Mouse (Mus musculus) intestine, postnatal 0 days (tissue): ENCODE results near the gene Fgf2. TPM values are rescaled to one million over a fixed set of nuclear protein-coding genes. Genes with fewer than 3 reads are reported as not detected.

Source experiments
- ATAC-seq: fragments of 200-750 bp; cut with Nextera tagmentation; 2 replicates; pipeline ENCODE4 v1.8.0; 2017; ENCODE audit warnings: mild to moderate bottlenecking, moderate TSS enrichment, moderate library complexity
- H3K27ac ChIP-seq: fragments of 300-500 bp; sonication (generic); 2 replicates; pipeline ENCODE4 v1.5.1; 2014; ENCODE audit warnings: mild to moderate bottlenecking, low read depth, low read length, moderate library complexity
- H3K27me3 ChIP-seq: fragments of 300-500 bp; sonication (generic); replicated peaks from 2 replicates; pipeline ENCODE4 v1.6.1; 2014; ENCODE audit warnings: low read length, mixed read lengths; ENCODE audit not compliant: control insufficient read depth, insufficient read depth
- H3K36me3 ChIP-seq: fragments of 300-500 bp; sonication (generic); 2 replicates; pipeline ENCODE4 v1.6.1; 2014; ENCODE audit warnings: mild to moderate bottlenecking, moderate library complexity; ENCODE audit not compliant: control insufficient read depth, insufficient read depth
- H3K4me1 ChIP-seq: fragments of 300-500 bp; sonication (generic); replicated peaks from 2 replicates; pipeline ENCODE4 v1.6.1; 2014; ENCODE audit warnings: antibody characterized with exemption, low read length, mixed read lengths; ENCODE audit not compliant: control insufficient read depth, insufficient read depth
- H3K4me2 ChIP-seq: fragments of 300-500 bp; sonication (generic); replicated peaks from 2 replicates; pipeline ENCODE4 v1.6.1; 2014; ENCODE audit warnings: low read depth, mild to moderate bottlenecking, moderate library complexity
- H3K4me3 ChIP-seq: fragments of 300-500 bp; sonication (generic); 2 replicates; pipeline ENCODE4 v1.5.1; 2014; ENCODE audit warnings: low read depth, low read length
- H3K9ac ChIP-seq: fragments of 300-500 bp; sonication (generic); 2 replicates; pipeline ENCODE4 v1.6.1; 2014; ENCODE audit warnings: mild to moderate bottlenecking, low read depth, low read length
- H3K9me3 ChIP-seq: fragments of 300-500 bp; sonication (generic); 2 replicates; pipeline ENCODE4 v1.6.1; 2016; ENCODE audit warnings: mixed run types; ENCODE audit not compliant: control insufficient read depth
- CTCF ChIP-seq: sonication (generic); IDR thresholded peaks from 2 replicates; pipeline ENCODE4 v1.5.1; 2016; ENCODE audit warnings: low read depth, mild to moderate bottlenecking, control low read depth, antibody characterized with exemption, moderate library complexity
- WGBS: fragments of 180-500 bp; shearing (Covaris S2); extraction: QIAGEN DNeasy Blood & Tissue Kit; methylation state at CpG from one replicate; pipeline ENCODE4 v1.1.7; 2014; 5-methylcytosine and 5-hydroxymethylcytosine counted together
- polyA plus RNA-seq: library from polyadenylated mRNA; unstranded; fragments of >200 nt; fragmentation: Nextera tagmentation; extraction: Ambion mirVana; gene quantifications from 2 replicates; pipeline ENCODE4 v1.2.1, GENCODE M21; 2015

Gene Fgf2
- polyA plus RNA-seq, 1 experiment from 2014 or later: 1.0 TPM

GRCm38 (mm10) chr3:37418341-37418740 lies 70.2 kb downstream of the Fgf2 start:
- Histone ChIP-seq H3K4me2 (peak overlapping the region; percentile 74), H3K9me3 (no peaks in the 10 kb centered on the region), H3K27ac (no peak overlapping the region; the same call in 1 of the 2 replicates), H3K4me3 (peak overlapping the region; percentile 83; the same call in 1 of the 2 replicates), H3K4me1 (no peaks in the 10 kb centered on the region), H3K27me3 (no peaks in the 10 kb centered on the region), H3K9ac (no peak overlapping the region), H3K36me3 (no peaks in the 10 kb centered on the region)
- WGBS: 47% methylated on average over 5 of the region's 5 CpGs
- no peak for ATAC-seq
- no peak for TF ChIP-seq CTCF

GRCm38 (mm10) chr3:37418961-37419457 lies 70.9 kb downstream of the Fgf2 start:
- peak overlapping the region; percentile 74 for H3K4me2 ChIP-seq
- H3K27ac ChIP-seq: peak overlapping the region; percentile 93
- TF ChIP-seq CTCF: peak; percentile 58
- H3K36me3 ChIP-seq: no peaks in the 10 kb centered on the region
- peak overlapping the region; percentile 83 for H3K4me3 ChIP-seq
- no peaks in the 10 kb centered on the region for H3K4me1 ChIP-seq
- under 1% methylated on average over 30 of the region's 30 CpGs for WGBS
- no peaks in the 10 kb centered on the region for H3K9me3 ChIP-seq
- H3K9ac ChIP-seq: peak overlapping the region; percentile 72
- peak; percentile 50 for ATAC-seq
- H3K27me3 ChIP-seq: no peaks in the 10 kb centered on the region

- no peaks in the 10 kb centered on the region for H3K27me3 ChIP-seq
- H3K9me3 ChIP-seq: no peaks in the 10 kb centered on the region
- no peak for TF ChIP-seq CTCF
- ATAC-seq: peak; percentile 93
- H3K4me2 ChIP-seq: peak within 1 kb of the TSS; percentile 74
- WGBS: 2% methylated on average over 50 of the region's 50 CpGs
- peak within 1 kb of the TSS; percentile 93 for H3K27ac ChIP-seq
- no peaks in the 10 kb centered on the region for H3K36me3 ChIP-seq
- peak within 1 kb of the TSS; percentile 79 for H3K9ac ChIP-seq
- H3K4me1 ChIP-seq: no peaks in the 10 kb centered on the region
- peak within 1 kb of the TSS; percentile 85 for H3K4me3 ChIP-seq
These were observed 71.4 kb downstream of the Fgf2 start, which contains the start of gene Spata5 for GRCm38 (mm10) chr3:37419458-37419991. Gene Spata5 (plus strand): TSS chr3:37419896.

GRCm38 (mm10) chr3:37420072-37420471 lies 71.9 kb downstream of the Fgf2 start, which contains the start of gene Nudt6:
Gene Nudt6 (minus strand): TSS chr3:37420211.
- Histone ChIP-seq H3K4me2 (peak within 1 kb of the TSS; percentile 74), H3K4me3 (peak within 1 kb of the TSS; percentile 85), H3K36me3 (no peaks in the 10 kb centered on the region), H3K27me3 (no peaks in the 10 kb centered on the region), H3K9me3 (no peaks in the 10 kb centered on the region), H3K9ac (peak within 1 kb of the TSS; percentile 79), H3K4me1 (no peaks in the 10 kb centered on the region), H3K27ac (peak within 1 kb of the TSS; percentile 93)
- TF ChIP-seq CTCF: no peak; the same call in 1 of the 2 replicates
- peak; percentile 89 for ATAC-seq
- under 1% methylated on average over 50 of the region's 50 CpGs for WGBS

- no peak for ATAC-seq
- under 1% methylated on average over 24 of the region's 24 CpGs for WGBS
- Histone ChIP-seq H3K9me3 (no peaks in the 10 kb centered on the region), H3K27ac (peak overlapping the region; percentile 92), H3K4me2 (peak overlapping the region; percentile 74), H3K27me3 (no peaks in the 10 kb centered on the region), H3K4me3 (peak overlapping the region; percentile 85), H3K9ac (peak overlapping the region; percentile 79), H3K4me1 (no peaks in the 10 kb centered on the region), H3K36me3 (no peaks in the 10 kb centered on the region)
- TF ChIP-seq CTCF: no peak
These were observed 72.5 kb downstream of the Fgf2 start for GRCm38 (mm10) chr3:37420641-37421040.

- ATAC-seq: no peak
- peak overlapping the region; percentile 74 for H3K4me2 ChIP-seq
- H3K36me3 ChIP-seq: 0 out of 2 replicates have a peak, but pooled peaks cover 3% of the 10 kb centered on the region
- no peaks in the 10 kb centered on the region for H3K27me3 ChIP-seq
- H3K4me3 ChIP-seq: peak overlapping the region; percentile 85
- H3K27ac ChIP-seq: no peak overlapping the region
- peak overlapping the region; percentile 79 for H3K9ac ChIP-seq
- TF ChIP-seq CTCF: no peak
- no peaks in the 10 kb centered on the region for H3K9me3 ChIP-seq
- H3K4me1 ChIP-seq: no peaks in the 10 kb centered on the region
- whole genome bisulfite sequencing: 14% methylated on average over 3 of the region's 3 CpGs
These were observed 73.0 kb downstream of the Fgf2 start for GRCm38 (mm10) chr3:37421179-37421578.
